Mouse (Mus musculus): ENCODE measurements around the gene Krt20. TPM values are rescaled to one million over a fixed set of nuclear protein-coding genes. Genes with fewer than 3 reads are reported as not detected.

The Krt20 gene
- polyA plus RNA-seq (2016; fragmentation: Nextera tagmentation; extraction: Ambion mirVana) = 0.35 TPM in 2 replicates

GRCm38 (mm10) chr11:99437972-99438371, at the start of gene Krt20:
Krt20 (minus strand) TSS chr11:99438150.
- Histone ChIP-seq H3K9me3 (replicated peaks) (no peaks in the 10 kb centered on the region), H3K4me2 (replicated peaks) (no peak within 1 kb of the TSS), H3K4me1 (no peaks in the 10 kb centered on the region), H3K4me3 (no peak within 1 kb of the TSS), H3K27me3 (no peaks in the 10 kb centered on the region), H3K9ac (no peak within 1 kb of the TSS), H3K36me3 (no peaks in the 10 kb centered on the region), H3K27ac (no peak within 1 kb of the TSS)
- ATAC-seq (ENCODE audit: low FRiP score) = no peak
- 59% methylated on average over 10 of the region's 10 CpGs for WGBS

GRCm38 (mm10) chr11:99474981-99475380, 37.0 kb upstream of the Krt20 start:
- H3K27me3 ChIP-seq = no peaks in the 10 kb centered on the region
- 83% methylated on average over 3 of the region's 3 CpGs for WGBS
- no peak for ATAC-seq (ENCODE audit: low FRiP score)
- H3K9ac ChIP-seq = no peak overlapping the region
- no peak overlapping the region for H3K4me2 ChIP-seq (replicated peaks)
- no peaks in the 10 kb centered on the region for H3K4me1 ChIP-seq
- no peaks in the 10 kb centered on the region for H3K9me3 ChIP-seq (replicated peaks)
- no peak overlapping the region for H3K27ac ChIP-seq
- H3K4me3 ChIP-seq = no peak overlapping the region
- H3K36me3 ChIP-seq = no peaks in the 10 kb centered on the region

GRCm38 (mm10) chr11:99473433-99473832, 35.5 kb upstream of the Krt20 start:
- Histone ChIP-seq H3K4me3 (no peak overlapping the region), H3K4me1 (no peaks in the 10 kb centered on the region), H3K27ac (no peak overlapping the region), H3K9me3 (replicated peaks) (no peaks in the 10 kb centered on the region), H3K4me2 (replicated peaks) (no peak overlapping the region), H3K27me3 (no peaks in the 10 kb centered on the region), H3K36me3 (no peaks in the 10 kb centered on the region), H3K9ac (no peak overlapping the region)
- ATAC-seq (ENCODE audit: low FRiP score) = no peak
- WGBS = 73% methylated on average over 6 of the region's 6 CpGs

GRCm38 (mm10) chr11:99472405-99472804, 34.5 kb upstream of the Krt20 start:
- H3K27ac ChIP-seq = no peak overlapping the region
- H3K9ac ChIP-seq = no peak overlapping the region
- H3K9me3 ChIP-seq (replicated peaks) = no peaks in the 10 kb centered on the region
- 76% methylated on average over 4 of the region's 4 CpGs for WGBS
- ATAC-seq (ENCODE audit: low FRiP score) = no peak
- H3K4me1 ChIP-seq = no peaks in the 10 kb centered on the region
- H3K36me3 ChIP-seq = no peaks in the 10 kb centered on the region
- H3K4me3 ChIP-seq = no peak overlapping the region
- H3K4me2 ChIP-seq (replicated peaks) = no peak overlapping the region
- no peaks in the 10 kb centered on the region for H3K27me3 ChIP-seq

GRCm38 (mm10) chr11:99471946-99472345, 34.0 kb upstream of the Krt20 start:
- WGBS = 94% methylated on average over 6 of the region's 6 CpGs

GRCm38 (mm10) chr11:99469228-99469627, 31.3 kb upstream of the Krt20 start:
- Histone ChIP-seq H3K36me3 (no peaks in the 10 kb centered on the region), H3K4me3 (no peak overlapping the region), H3K27me3 (no peaks in the 10 kb centered on the region), H3K27ac (no peak overlapping the region), H3K9me3 (replicated peaks) (no peaks in the 10 kb centered on the region), H3K9ac (no peak overlapping the region), H3K4me1 (no peaks in the 10 kb centered on the region), H3K4me2 (replicated peaks) (no peak overlapping the region)
- ATAC-seq (ENCODE audit: low FRiP score) = no peak
- 85% methylated on average over 4 of the region's 4 CpGs for WGBS

More at GRCm38 (mm10) chr11:99471946-99472345, 34.0 kb upstream of the Krt20 start:
- H3K4me1 ChIP-seq = no peaks in the 10 kb centered on the region
- H3K9me3 ChIP-seq (replicated peaks) = no peaks in the 10 kb centered on the region
- no peak overlapping the region for H3K4me3 ChIP-seq
- no peaks in the 10 kb centered on the region for H3K36me3 ChIP-seq
- H3K27ac ChIP-seq = no peak overlapping the region
- H3K9ac ChIP-seq = no peak overlapping the region
- ATAC-seq (ENCODE audit: low FRiP score) = no peak
- no peaks in the 10 kb centered on the region for H3K27me3 ChIP-seq
- H3K4me2 ChIP-seq (replicated peaks) = no peak overlapping the region

DNA sequence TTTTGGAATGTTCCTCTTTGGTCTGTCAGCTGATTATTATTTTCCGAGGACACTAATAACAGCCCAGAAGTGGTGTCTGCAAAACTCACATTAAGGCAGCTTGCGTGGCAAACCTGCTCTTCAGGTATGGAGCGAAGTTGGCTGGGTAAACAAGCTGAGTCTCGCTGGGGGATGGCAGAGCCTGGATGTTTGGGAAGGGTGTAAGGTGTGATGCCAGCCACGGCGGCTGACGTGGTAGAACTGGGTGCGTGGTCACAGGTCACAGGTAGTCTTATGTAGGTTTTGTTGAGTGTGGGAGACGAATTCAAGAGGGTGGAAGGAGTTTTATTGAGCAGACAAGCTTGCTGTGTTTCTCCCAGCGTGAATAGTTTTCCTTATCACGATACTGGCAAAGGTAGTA, 30.6 kb upstream of the Krt20 start:
- H3K36me3 ChIP-seq = no peaks in the 10 kb centered on the region
- H3K9ac ChIP-seq = no peak overlapping the region
- no peak overlapping the region for H3K4me2 ChIP-seq (replicated peaks)
- H3K4me3 ChIP-seq = no peak overlapping the region
- no peaks in the 10 kb centered on the region for H3K4me1 ChIP-seq
- 86% methylated on average over 11 of the region's 11 CpGs for whole genome bisulfite sequencing
- H3K27ac ChIP-seq = no peak overlapping the region
- H3K9me3 ChIP-seq (replicated peaks) = no peaks in the 10 kb centered on the region
- no peak for ATAC-seq (ENCODE audit: low FRiP score)
- no peaks in the 10 kb centered on the region for H3K27me3 ChIP-seq

DNA sequence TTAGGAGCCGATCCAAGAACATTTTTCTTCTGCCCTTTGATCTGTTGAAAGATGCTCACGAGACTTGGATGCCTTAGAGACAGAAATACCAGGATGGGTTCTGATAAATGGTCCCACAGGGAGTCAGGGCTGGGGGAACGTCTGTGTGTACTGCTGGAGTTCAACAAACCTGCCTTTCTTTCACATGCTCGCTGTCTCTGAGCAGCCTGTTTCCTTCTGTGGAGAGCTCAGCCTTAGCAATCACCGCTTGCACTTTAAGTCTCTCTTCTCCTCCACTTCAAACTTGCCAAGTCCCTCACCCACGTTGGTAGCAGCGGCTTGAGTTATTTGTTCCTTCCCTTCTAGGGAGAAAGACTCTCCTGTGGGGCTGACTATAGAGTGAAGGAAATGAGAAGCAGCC, 28.4 kb upstream of the Krt20 start:
- no peaks in the 10 kb centered on the region for H3K27me3 ChIP-seq
- no peak overlapping the region for H3K4me3 ChIP-seq
- no peak overlapping the region for H3K9ac ChIP-seq
- H3K36me3 ChIP-seq = no peaks in the 10 kb centered on the region
- no peaks in the 10 kb centered on the region for H3K4me1 ChIP-seq
- 45% methylated on average over 7 of the region's 7 CpGs for WGBS
- no peaks in the 10 kb centered on the region for H3K9me3 ChIP-seq (replicated peaks)
- H3K4me2 ChIP-seq (replicated peaks) = no peak overlapping the region
- ATAC-seq (ENCODE audit: low FRiP score) = no peak
- no peak overlapping the region for H3K27ac ChIP-seq

DNA sequence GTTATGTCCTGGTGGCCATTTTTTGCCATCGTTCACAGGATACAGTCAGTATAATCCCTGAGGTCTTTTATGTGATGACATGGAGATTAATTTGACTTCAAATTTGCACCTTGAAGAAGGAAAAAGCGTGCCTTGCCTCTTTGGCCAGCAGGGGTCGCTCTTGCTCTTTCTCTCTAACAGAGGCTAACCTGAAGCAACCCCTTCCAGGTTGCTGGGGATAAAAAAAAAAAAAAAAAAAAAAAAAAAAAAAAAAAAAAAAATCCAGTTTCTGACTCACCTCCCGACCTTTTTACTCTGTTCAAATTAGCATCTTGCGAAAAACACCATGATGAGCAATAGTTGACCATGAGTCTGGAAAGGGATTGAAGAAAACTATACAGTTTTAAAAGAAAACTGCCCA, 26.9 kb upstream of the Krt20 start:
- H3K36me3 ChIP-seq = no peaks in the 10 kb centered on the region
- ATAC-seq (ENCODE audit: low FRiP score) = no peak
- no peak overlapping the region for H3K9ac ChIP-seq
- no peak overlapping the region for H3K4me2 ChIP-seq (replicated peaks)
- H3K27ac ChIP-seq = no peak overlapping the region
- H3K4me1 ChIP-seq = no peaks in the 10 kb centered on the region
- 6% methylated on average over 5 of the region's 5 CpGs for WGBS
- H3K27me3 ChIP-seq = no peaks in the 10 kb centered on the region
- no peaks in the 10 kb centered on the region for H3K9me3 ChIP-seq (replicated peaks)
- no peak overlapping the region for H3K4me3 ChIP-seq

DNA sequence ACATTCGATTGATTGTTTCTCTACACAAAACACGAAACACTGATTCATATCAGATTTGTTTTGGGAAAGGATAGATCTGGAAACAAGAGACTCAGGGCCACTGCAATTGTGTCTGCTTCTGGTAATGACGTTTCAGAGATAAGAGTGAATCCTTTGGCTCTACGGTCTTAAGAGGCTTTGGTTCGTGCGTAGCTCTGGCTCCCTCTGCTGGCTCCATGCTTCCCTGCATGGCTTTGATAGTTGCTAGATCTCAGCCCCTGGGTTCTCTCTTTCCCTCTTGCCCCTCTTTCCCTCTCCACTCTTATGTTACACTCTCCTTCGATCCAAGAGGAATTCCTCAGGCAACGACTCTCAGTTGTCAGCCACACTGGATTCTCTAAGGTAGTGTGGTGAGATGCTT, 25.2 kb upstream of the Krt20 start:
- Histone ChIP-seq H3K27ac (no peak overlapping the region), H3K4me1 (no peaks in the 10 kb centered on the region), H3K9me3 (replicated peaks) (no peaks in the 10 kb centered on the region), H3K9ac (no peak overlapping the region), H3K27me3 (no peaks in the 10 kb centered on the region), H3K4me3 (no peak overlapping the region), H3K36me3 (no peaks in the 10 kb centered on the region), H3K4me2 (replicated peaks) (no peak overlapping the region)
- 13% methylated on average over 8 of the region's 8 CpGs for WGBS
- ATAC-seq (ENCODE audit: low FRiP score) = no peak

GRCm38 (mm10) chr11:99461736-99462135, 23.8 kb upstream of the Krt20 start:
- no peak overlapping the region for H3K9ac ChIP-seq
- H3K27me3 ChIP-seq = no peaks in the 10 kb centered on the region
- H3K9me3 ChIP-seq (replicated peaks) = no peaks in the 10 kb centered on the region
- no peak overlapping the region for H3K27ac ChIP-seq
- H3K4me2 ChIP-seq (replicated peaks) = no peak overlapping the region
- no peak for ATAC-seq (ENCODE audit: low FRiP score)
- H3K4me1 ChIP-seq = no peaks in the 10 kb centered on the region
- H3K4me3 ChIP-seq = no peak overlapping the region
- H3K36me3 ChIP-seq = no peaks in the 10 kb centered on the region
- 57% methylated on average over 7 of the region's 7 CpGs for WGBS

- ATAC-seq (ENCODE audit: low FRiP score) = no peak
These were observed 20.9 kb upstream of the Krt20 start for GRCm38 (mm10) chr11:99458887-99459286.

GRCm38 (mm10) chr11:99454759-99455158, 16.8 kb upstream of the Krt20 start:
- Histone ChIP-seq H3K9ac (no peak overlapping the region), H3K36me3 (no peaks in the 10 kb centered on the region), H3K27me3 (no peaks in the 10 kb centered on the region), H3K4me2 (replicated peaks) (no peak overlapping the region), H3K27ac (no peak overlapping the region), H3K4me3 (no peak overlapping the region), H3K4me1 (no peaks in the 10 kb centered on the region), H3K9me3 (replicated peaks) (no peaks in the 10 kb centered on the region)
- 57% methylated on average over 10 of the region's 10 CpGs for WGBS
- ATAC-seq (ENCODE audit: low FRiP score) = no peak

More at GRCm38 (mm10) chr11:99458887-99459286, 20.9 kb upstream of the Krt20 start:
- Histone ChIP-seq H3K27ac (no peak overlapping the region), H3K4me2 (replicated peaks) (no peak overlapping the region), H3K4me3 (no peak overlapping the region), H3K36me3 (no peaks in the 10 kb centered on the region), H3K27me3 (no peaks in the 10 kb centered on the region), H3K9ac (no peak overlapping the region), H3K4me1 (no peaks in the 10 kb centered on the region), H3K9me3 (replicated peaks) (no peaks in the 10 kb centered on the region)
- 71% methylated on average over 7 of the region's 7 CpGs for WGBS
